ENCODE assay signal across 13 mouse cellular contexts in the genomic region with DNA sequence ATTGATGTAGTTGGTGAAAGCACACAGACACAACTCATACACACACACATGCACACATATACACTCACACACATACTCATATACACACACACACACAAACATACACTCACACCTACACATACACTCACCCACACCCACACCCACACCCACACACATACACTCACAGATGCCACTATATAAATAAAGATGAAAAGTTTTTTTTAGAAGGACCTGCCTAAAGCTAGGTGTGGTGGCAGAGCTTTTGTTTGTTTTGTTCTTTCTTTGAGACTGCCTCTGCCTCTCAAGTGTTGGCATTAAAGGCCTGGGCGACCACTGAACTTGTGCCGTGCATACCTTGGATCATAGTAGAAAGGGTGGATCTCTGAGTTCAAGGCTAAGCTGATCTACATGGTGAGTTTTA.
"Had no signal": no experiment of that assay in that cellular context is flagged by ENCODE, and none has a peak within 500 bp of the region (broad histone marks: within the 10 kb centered on the region; RNA-seq: fewer than 3 reads in every experiment).

No protein-coding gene starts in this region.

- H3K4me2 ChIP-seq: liver, embryonic 11.5 days; liver, embryonic 15.5 days; lung, embryonic 14.5 days; midbrain, embryonic 13.5 days had no signal

- H3K9ac ChIP-seq: liver, embryonic 15.5 days; lung, embryonic 14.5 days; midbrain, embryonic 13.5 days had no signal

- H3K27me3 ChIP-seq: liver, embryonic 15.5 days had no signal

- H3K4me3 ChIP-seq: limb, embryonic 10.5 days; liver, embryonic 15.5 days; midbrain, embryonic 13.5 days had no signal

- DNase-seq: kidney, adult 2 months; kidney, postnatal 25 days; layer of hippocampus, adult 9-11 months; lung, embryonic 14.5 days; lung, postnatal 36 days; right cerebral cortex, postnatal 14 days; thymus, adult 18-20 months; thymus, postnatal 14 days had no signal

- H3K27ac ChIP-seq: limb, embryonic 10.5 days; liver, embryonic 15.5 days; midbrain, embryonic 13.5 days had no signal

- H3K4me1 ChIP-seq: midbrain, embryonic 13.5 days had no signal

- H3K36me3 ChIP-seq: limb, embryonic 10.5 days; midbrain, embryonic 13.5 days had no signal

- H3K9me3 ChIP-seq: limb, embryonic 10.5 days; liver, embryonic 15.5 days; midbrain, embryonic 13.5 days had no signal

- ATAC-seq: intestine, embryonic 16.5 days; midbrain, embryonic 13.5 days had no signal
